Comparison of ENCODE assay signal across 34 mouse cellular contexts in genomic region chr8:15470561-15470960, GRCm38 (mm10).
"Had no signal": no experiment of that assay in that cellular context is flagged by ENCODE, and none has a peak within 500 bp of the region (broad histone marks: within the 10 kb centered on the region; RNA-seq: fewer than 3 reads in every experiment).

No protein-coding gene starts in this region.

- H3K27ac ChIP-seq: heart, embryonic 10.5 days; heart, embryonic 13.5 days; heart, embryonic 15.5 days; hindbrain, embryonic 10.5 days; hindbrain, embryonic 12.5 days; hindbrain, embryonic 13.5 days; hindbrain, embryonic 14.5 days; hindbrain, embryonic 15.5 days; hindbrain, postnatal 0 days; intestine, embryonic 15.5 days; kidney, embryonic 15.5 days; kidney, postnatal 0 days; layer of hippocampus, adult 2 months had no signal

- H3K4me2 ChIP-seq: heart, embryonic 11.5 days; heart, embryonic 12.5 days; heart, embryonic 13.5 days; heart, embryonic 15.5 days; hindbrain, embryonic 12.5 days; hindbrain, embryonic 13.5 days; hindbrain, embryonic 14.5 days; hindbrain, embryonic 15.5 days; intestine, embryonic 15.5 days; kidney, embryonic 15.5 days had no signal

- H3K9me3 ChIP-seq: heart, embryonic 10.5 days; heart, embryonic 12.5 days; heart, embryonic 13.5 days; heart, embryonic 15.5 days; hindbrain, embryonic 10.5 days; hindbrain, embryonic 12.5 days; hindbrain, embryonic 13.5 days; hindbrain, embryonic 15.5 days; intestine, embryonic 15.5 days; kidney, embryonic 15.5 days had no signal

- H3K4me1 ChIP-seq: heart, embryonic 10.5 days; heart, embryonic 12.5 days; heart, embryonic 13.5 days; heart, embryonic 15.5 days; hindbrain, embryonic 10.5 days; hindbrain, embryonic 12.5 days; hindbrain, embryonic 13.5 days; hindbrain, embryonic 15.5 days; intestine, embryonic 15.5 days; kidney, embryonic 15.5 days had no signal

- DNase-seq: heart, postnatal 10 days; heart, postnatal 14 days; heart, postnatal 4 days; kidney, adult 11 months; kidney, adult 18-20 months; kidney, adult 2 months; kidney, adult 8-10 months; kidney, adult 9 months; kidney, postnatal 10 days; kidney, postnatal 14 days; kidney, postnatal 25 days; kidney, postnatal 36 days; kidney, postnatal 4 days; layer of hippocampus, adult 9-11 months; layer of hippocampus, postnatal 36 days had no signal

- H3K36me3 ChIP-seq: heart, embryonic 10.5 days; heart, embryonic 12.5 days; heart, embryonic 13.5 days; heart, embryonic 15.5 days; hindbrain, embryonic 10.5 days; hindbrain, embryonic 12.5 days; hindbrain, embryonic 13.5 days; hindbrain, embryonic 15.5 days; intestine, embryonic 15.5 days; kidney, embryonic 15.5 days had no signal

- H3K9ac ChIP-seq: heart, embryonic 12.5 days; heart, embryonic 13.5 days; heart, embryonic 15.5 days; hindbrain, embryonic 12.5 days; hindbrain, embryonic 13.5 days; hindbrain, embryonic 14.5 days; hindbrain, embryonic 15.5 days; intestine, embryonic 15.5 days; kidney, embryonic 15.5 days had no signal

- H3K4me3 ChIP-seq: heart, embryonic 10.5 days; heart, embryonic 12.5 days; heart, embryonic 13.5 days; heart, embryonic 15.5 days; hindbrain, embryonic 10.5 days; hindbrain, embryonic 12.5 days; hindbrain, embryonic 13.5 days; hindbrain, embryonic 15.5 days; intestine, embryonic 15.5 days; kidney, embryonic 15.5 days; layer of hippocampus, adult 2 months had no signal

- ATAC-seq: hindbrain, embryonic 16.5 days; hindbrain, postnatal 0 days; inflammation-experienced regulatory T-cells, adult 6 months; intestine, embryonic 15.5 days; intestine, embryonic 16.5 days; intestine, postnatal 0 days had no signal

- H3K27me3 ChIP-seq: heart, embryonic 12.5 days; heart, embryonic 13.5 days; heart, embryonic 15.5 days; hindbrain, embryonic 12.5 days; hindbrain, embryonic 13.5 days; hindbrain, embryonic 15.5 days; intestine, embryonic 15.5 days; kidney, embryonic 15.5 days had no signal
